Mouse (Mus musculus) A20 (cell line): ENCODE measurements around the gene Rab3gap2.

Experiments used
- DNase-seq: peaks from one replicate; pipeline ENCODE4 v3.0.0-alpha.2; 2011; ENCODE audit warnings: low read depth, low spot score

Rab3gap2 gene

GRCm38 (mm10) chr1:185226889-185227288 is 23.0 kb downstream of the Rab3gap2 start:
- no peak for DNase-seq

DNA sequence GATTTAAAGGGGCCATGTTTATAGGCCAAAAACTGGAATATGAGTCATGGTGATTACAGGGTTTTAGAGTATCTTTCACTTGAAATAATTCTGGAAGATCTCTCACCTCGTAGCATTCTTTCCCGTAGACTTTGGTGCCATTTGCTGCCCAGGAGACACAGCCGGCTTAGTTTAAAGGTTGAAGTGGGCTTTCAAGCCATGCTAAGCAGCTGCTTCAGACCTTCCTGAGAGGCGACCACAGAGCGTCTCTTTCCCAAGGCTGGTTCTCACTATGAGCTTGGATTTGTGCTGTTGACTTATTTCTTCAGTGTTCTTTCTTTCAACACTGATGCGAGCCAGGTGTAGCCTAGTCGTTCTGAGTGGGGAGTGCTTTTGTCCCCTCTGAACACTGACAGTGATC is 23.8 kb downstream of the Rab3gap2 start:
- no peak for DNase-seq

GRCm38 (mm10) chr1:185229406-185230201 is 25.7 kb downstream of the Rab3gap2 start:
- peak; percentile 10 for DNase-seq

DNA sequence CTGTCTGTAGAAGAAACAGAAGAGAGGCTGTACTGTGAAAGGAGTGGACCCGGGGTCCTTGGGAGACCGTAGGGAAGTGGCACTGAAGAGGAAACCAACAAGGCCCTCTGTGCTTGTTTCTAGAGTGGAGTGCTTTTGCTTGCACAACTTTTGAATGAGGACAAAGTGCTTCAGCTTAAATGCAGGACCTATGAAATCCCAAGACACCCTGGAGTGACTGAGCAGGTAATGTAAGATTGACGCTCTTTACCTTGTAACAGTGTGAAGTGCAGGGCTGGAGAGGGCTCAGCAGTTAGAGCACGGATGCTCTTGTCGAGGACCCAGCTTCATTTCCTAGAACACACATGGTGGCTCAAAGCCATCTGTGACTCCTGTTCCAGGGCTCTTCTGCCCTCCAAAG is 31.9 kb downstream of the Rab3gap2 start:
- DNase-seq, result no peak

DNA sequence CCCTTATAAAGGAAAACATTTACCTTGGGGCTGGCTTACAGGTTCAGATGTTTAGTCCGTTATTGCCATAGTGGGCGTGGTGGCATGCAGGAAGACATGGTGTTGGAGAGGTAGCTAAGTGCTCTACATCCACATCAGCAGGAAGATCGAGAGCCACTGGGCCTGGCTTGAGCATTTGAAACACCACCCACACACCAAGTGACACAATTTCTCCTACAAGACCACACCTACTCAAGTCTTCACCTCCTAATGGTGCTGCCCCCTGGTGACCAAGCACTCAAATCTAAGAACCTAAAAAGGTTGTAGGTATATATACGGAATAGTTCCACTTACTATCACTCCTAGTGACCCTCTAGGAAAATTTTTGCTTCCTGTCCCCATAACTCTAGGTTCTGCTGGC is 32.6 kb downstream of the Rab3gap2 start:
- DNase-seq, result peak; percentile 40

DNA sequence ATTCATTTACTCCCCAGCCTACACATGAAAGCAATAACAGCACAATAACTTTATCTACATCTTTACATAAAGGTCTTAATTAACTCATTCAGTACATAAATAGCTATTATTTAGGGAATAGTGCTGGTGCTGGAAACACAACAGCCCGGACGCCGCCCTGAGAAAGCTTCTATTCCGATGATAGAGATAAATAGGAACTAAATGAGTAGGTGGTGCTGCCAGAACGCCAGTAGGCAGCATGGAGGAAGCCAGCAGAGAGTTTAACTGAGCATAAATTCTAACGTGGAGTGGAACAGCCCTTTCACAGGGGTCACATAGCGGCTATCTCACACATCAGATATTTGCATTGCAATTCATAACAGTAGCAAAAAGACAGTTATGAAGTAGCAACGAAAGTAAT is 39.1 kb downstream of the Rab3gap2 start:
- DNase-seq, result no peak

GRCm38 (mm10) chr1:185245456-185245855 is 41.5 kb downstream of the Rab3gap2 start:
- no peak for DNase-seq

DNA sequence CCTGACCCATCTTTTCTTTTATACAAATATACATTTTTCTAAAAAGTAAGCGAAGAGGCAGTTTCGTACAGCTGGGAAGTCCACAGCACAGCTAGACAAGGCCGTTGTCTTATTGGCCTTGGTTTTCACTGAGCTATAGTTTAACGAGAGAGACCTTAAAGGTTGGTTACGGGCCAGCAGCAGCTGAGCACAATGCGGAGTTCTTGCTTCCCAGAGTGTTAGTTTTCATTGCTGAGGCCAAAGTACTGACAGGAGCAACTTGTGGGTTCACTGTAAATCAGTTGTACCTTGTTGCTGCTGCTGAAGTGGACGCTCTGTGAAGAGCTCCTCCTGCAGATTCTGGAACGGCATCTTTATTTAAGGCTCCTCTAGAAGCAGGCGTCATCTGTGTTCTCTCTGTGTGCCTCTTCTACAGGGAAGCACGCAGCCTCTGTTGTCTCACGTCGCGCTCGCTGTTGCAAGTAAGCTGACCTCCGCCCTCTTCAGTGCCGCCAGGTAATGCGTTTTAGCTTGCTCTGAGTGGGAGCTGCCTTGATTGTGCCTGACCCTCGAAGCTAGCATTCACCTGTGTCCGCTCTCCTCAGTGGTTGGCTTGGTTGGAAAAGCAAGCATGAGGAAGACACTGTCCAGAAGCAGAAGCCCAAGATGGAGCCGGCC is 43.6 kb downstream of the Rab3gap2 start:
- DNase-seq, result no peak

- no peak for DNase-seq
These were observed 44.8 kb downstream of the Rab3gap2 start for GRCm38 (mm10) chr1:185248728-185249127.

- DNase-seq, result no peak
These were observed 48.4 kb downstream of the Rab3gap2 start for GRCm38 (mm10) chr1:185252351-185252750.

- no peak for DNase-seq
These were observed 49.4 kb downstream of the Rab3gap2 start for GRCm38 (mm10) chr1:185253140-185253892.

DNA sequence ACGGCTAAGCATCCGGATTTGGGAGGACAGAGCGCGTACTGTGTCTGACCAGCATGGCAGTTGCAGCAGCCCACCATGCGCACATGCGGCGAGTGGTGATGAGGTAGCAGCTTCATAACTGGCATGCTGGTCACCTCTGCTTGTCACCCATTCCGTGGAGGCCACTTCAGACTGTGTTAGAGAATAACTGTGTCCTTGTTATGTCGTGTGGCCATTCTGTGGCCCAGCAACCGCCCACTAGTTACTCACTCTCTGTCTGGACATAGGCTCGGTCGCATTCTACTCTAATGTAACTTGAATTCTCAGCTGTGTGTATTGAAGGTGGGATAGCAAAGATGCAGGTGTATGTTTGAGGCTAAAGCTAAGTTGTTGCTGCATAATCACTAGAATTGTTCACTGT is 51.4 kb downstream of the Rab3gap2 start:
- DNase-seq, result no peak

GRCm38 (mm10) chr1:185256753-185257152 is 52.8 kb downstream of the Rab3gap2 start:
- DNase-seq, result no peak

- no peak for DNase-seq
These were observed 58.6 kb downstream of the Rab3gap2 start for GRCm38 (mm10) chr1:185262565-185262964.

DNA sequence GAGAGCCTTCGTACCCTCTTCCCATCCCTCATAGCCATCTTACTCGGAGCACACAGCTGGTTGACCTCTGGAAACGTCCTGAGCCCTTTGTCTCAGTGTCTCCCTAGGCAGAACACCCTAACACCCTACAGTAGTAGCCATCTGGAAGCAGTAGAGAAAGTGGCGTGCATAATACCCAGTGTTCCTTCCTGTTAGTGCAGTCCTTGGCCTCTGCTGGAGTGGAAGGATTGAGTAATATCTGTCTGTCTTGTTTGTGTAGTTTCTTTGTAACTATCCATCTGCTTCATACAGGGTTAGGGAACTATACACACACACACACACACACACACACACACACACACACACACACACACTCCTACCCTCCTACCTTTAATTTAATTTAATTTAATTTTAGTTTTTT is 64.8 kb downstream of the Rab3gap2 start:
- no peak for DNase-seq

- no peak for DNase-seq
These were observed 66.6 kb downstream of the Rab3gap2 start for GRCm38 (mm10) chr1:185270403-185271097.

- DNase-seq, result no peak
These were observed 67.5 kb downstream of the Rab3gap2 start for GRCm38 (mm10) chr1:185271373-185271772.

GRCm38 (mm10) chr1:185274819-185275545 is 71.1 kb downstream of the Rab3gap2 start:
- no peak for DNase-seq

DNA sequence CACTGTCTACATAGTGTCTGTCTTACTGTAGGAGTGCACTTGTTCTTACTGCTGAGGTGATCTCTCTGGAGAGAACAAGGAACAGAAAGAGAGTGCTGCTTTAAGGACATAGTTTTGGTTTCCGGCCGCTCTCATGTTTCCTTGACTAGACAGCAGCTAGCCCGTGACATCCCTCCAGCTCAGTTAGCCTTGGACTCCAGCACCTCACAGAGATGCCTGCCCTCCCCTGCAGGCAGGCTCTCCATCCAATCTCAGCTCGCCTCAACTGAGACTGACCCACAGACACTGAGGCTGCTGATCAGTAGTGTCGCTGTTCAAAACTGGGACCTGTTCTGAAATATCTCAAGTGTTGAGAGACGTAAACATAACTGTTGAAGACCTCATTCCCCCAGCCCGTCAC is 72.1 kb downstream of the Rab3gap2 start:
- no peak for DNase-seq

GRCm38 (mm10) chr1:185277022-185277421 is 73.1 kb downstream of the Rab3gap2 start:
- no peak for DNase-seq

DNA sequence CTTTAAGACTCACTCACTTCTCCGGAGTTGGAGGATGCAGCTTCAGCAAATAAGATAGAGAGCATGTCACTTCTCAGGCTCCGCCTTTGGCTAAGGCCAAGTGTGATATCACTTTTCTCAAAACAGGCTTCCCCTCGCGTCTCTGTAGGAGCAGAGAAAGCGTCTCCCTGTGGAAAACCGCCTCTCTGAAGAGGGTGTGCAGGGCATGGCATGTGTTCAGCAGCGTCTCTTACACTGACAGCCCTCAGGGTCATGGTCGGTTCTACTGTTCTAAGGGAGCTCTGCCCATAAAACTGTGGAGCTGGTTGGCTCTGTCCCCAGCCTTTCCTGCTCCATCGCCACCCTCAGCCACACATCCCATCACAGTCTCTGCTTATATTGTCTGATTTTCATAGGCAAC is 75.4 kb downstream of the Rab3gap2 start:
- no peak for DNase-seq
